Mouse (Mus musculus) Patski (cell line): ENCODE measurements around the gene Arf6. TPM values are rescaled to one million over a fixed set of nuclear protein-coding genes. Genes with fewer than 3 reads are reported as not detected.

Source experiments
- ATAC-seq: fragments of 100-300 bp; one replicate; pipeline ENCODE4 v1.8.0; 2021
- CTCF ChIA-PET: fragments of 350-600 bp; sonication (Branson Sonifier 250); formaldehyde crosslinking; loops from one replicate; lab custom pipeline; 2022; ENCODE audit warnings: inconsistent platforms; lab: Charles Lee
- POLR2A ChIA-PET: fragments of 350-600 bp; sonication (Branson Sonifier 250); formaldehyde crosslinking; loops from one replicate; lab custom pipeline; 2022; ENCODE audit warnings: antibody characterized with exemption, inconsistent platforms; lab: Charles Lee
- DNase-seq: peaks from one replicate; pipeline ENCODE4 v3.0.0-alpha.2; 2011; ENCODE audit warnings: low read depth, low spot score
- H3K27me3 ChIP-seq: fragments of 371-371 bp; one replicate; pipeline ENCODE4 v1.5.1; 2021
- CTCF ChIP-seq: fragments of 100-300 bp; IDR thresholded peaks from one replicate; pipeline ENCODE4 v1.5.1; 2021
- in situ Hi-C: fragments of 300-500 bp; cut with MboI; formaldehyde crosslinking; loops from 3 replicates; pipeline ENCODE4 v1.11.1; 2018; ENCODE audit warnings: low pct_unique_long_range_greater_than_20kb, mixed read lengths
- polyA plus RNA-seq: library from polyadenylated mRNA; unstranded; gene quantifications from one replicate; pipeline ENCODE4 v1.2.3, GENCODE M21; 2021

The Arf6 gene
- polyA plus RNA-seq, 1 experiment from 2014 or later, result 115 TPM

DNA sequence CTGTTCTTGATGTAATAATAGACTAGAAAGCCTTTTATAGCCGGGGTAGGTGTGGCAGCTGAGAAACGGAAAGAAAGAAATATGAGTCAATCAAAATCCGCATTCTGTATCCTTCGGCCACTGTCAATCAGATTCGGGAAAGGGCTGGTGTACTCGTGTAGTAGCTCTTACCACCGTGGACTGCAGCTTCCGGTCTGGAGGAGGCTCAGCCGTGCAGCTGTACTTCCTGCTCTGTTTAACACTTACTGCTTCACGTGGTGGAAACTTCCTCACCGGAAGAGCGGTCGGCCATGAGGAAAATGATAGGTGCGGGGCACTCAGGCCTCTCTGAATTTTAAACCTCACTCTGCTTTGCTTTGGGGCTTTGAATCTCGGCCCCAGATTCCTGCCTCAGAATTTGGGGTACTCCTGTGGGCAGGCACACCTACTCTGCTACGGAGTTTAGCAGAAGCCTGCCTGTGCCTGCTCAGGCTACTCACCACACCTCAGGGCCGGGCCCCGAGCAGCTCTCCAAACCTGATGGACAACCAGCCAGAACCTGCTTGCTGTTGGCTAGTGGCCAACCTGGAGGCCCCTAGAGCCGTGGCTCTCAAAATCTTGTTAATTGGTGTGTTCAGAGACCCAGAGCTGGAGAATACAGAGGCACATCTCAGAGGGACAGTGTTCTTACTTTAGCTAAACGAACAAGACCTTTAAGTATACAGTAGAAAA is 51.0 kb downstream of the Arf6 start:
- ATAC-seq, result no peak

More for the DNA sequence above, 51.0 kb downstream of the Arf6 start:
- in situ Hi-C loops, result no loop called here
- H3K27me3 ChIP-seq, result no peaks in the 10 kb centered on the region
- TF ChIP-seq CTCF, result no peak
- ChIA-PET CTCF (interaction anchor here (3.2 kb wide), 1 partner anchor 29 kb away, joined by 9 read pairs; no protein-coding TSS in a partner anchor), POLR2A (no interaction called here)
- no peak for DNase-seq

Other genes with a start within 250 kb of the Arf6 start
- gene Rps29, start 213.0 kb upstream of the Arf6 start, polyA plus RNA-seq, result 940 TPM
- 3.1 TPM for gene Lrr1, start 203.3 kb upstream of the Arf6 start, polyA plus RNA-seq
- 455 TPM for gene Rpl36al, start 188.1 kb upstream of the Arf6 start, polyA plus RNA-seq
- 65.9 TPM for gene Mgat2, start 188.0 kb upstream of the Arf6 start, polyA plus RNA-seq
- gene Gm49383, start 175.0 kb upstream of the Arf6 start, polyA plus RNA-seq, result 6.5 TPM
- gene Dnaaf2, start 173.7 kb upstream of the Arf6 start, polyA plus RNA-seq, result 3.6 TPM
- gene Gm49384, start 167.9 kb upstream of the Arf6 start, polyA plus RNA-seq, result 4.9 TPM
- gene Pole2, start 144.0 kb upstream of the Arf6 start, polyA plus RNA-seq, result 6.1 TPM
- 5.2 TPM for gene Klhdc1, start 131.0 kb upstream of the Arf6 start, polyA plus RNA-seq
- gene Klhdc2, start 75.5 kb upstream of the Arf6 start, polyA plus RNA-seq, result 94.8 TPM
- 44.5 TPM for gene Nemf, start 15.0 kb upstream of the Arf6 start, polyA plus RNA-seq
- gene Gm9887, start 308 bp downstream of the Arf6 start, polyA plus RNA-seq, result 5.9 TPM
- 17.7 TPM for gene Vcpkmt, start 210.9 kb downstream of the Arf6 start, polyA plus RNA-seq